Mouse (Mus musculus) embryonic fibroblast, embryonic 13.5 days (primary cell): ENCODE measurements around the gene Pkn1. TPM values are rescaled to one million over a fixed set of nuclear protein-coding genes. Genes with fewer than 3 reads are reported as not detected.
A peak's percentile ranks its signal among the peaks of the same experiment; 100 is the strongest.

Experiments used
- H3K27ac ChIP-seq: 2 replicates; pipeline ENCODE4 v1.5.1; 2012; ENCODE audit warnings: low read length, control low read depth, inconsistent platforms; ENCODE audit not compliant: insufficient read depth
- H3K4me1 ChIP-seq: 2 replicates; pipeline ENCODE4 v1.6.1; 2011; ENCODE audit warnings: low read length; ENCODE audit not compliant: control insufficient read depth, insufficient read depth
- H3K4me3 ChIP-seq: 2 replicates; pipeline ENCODE4 v1.5.1; 2011; ENCODE audit warnings: mild to moderate bottlenecking, control low read depth, low read length; ENCODE audit not compliant: insufficient read depth
- CTCF ChIP-seq: IDR thresholded peaks from 2 replicates; pipeline ENCODE4 v1.5.1; 2011; ENCODE audit warnings: mild to moderate bottlenecking, control low read depth, low read length, moderate library complexity, borderline replicate concordance; ENCODE audit not compliant: insufficient read depth
- POLR2A ChIP-seq: IDR thresholded peaks from 2 replicates; pipeline ENCODE4 v1.6.1; 2011; ENCODE audit warnings: low read depth, mild to moderate bottlenecking, control low read depth, low read length, moderate library complexity
- polyA plus RNA-seq: library from polyadenylated mRNA; stranded (reverse); fragments of >200 nt; gene quantifications from 2 replicates; pipeline ENCODE4 v1.2.4, GENCODE M21; 2011; ENCODE audit warnings: low read depth; ENCODE audit not compliant: missing spikeins, insufficient read length

Gene Pkn1
- polyA plus RNA-seq, 1 experiment, result 40.2 TPM

DNA sequence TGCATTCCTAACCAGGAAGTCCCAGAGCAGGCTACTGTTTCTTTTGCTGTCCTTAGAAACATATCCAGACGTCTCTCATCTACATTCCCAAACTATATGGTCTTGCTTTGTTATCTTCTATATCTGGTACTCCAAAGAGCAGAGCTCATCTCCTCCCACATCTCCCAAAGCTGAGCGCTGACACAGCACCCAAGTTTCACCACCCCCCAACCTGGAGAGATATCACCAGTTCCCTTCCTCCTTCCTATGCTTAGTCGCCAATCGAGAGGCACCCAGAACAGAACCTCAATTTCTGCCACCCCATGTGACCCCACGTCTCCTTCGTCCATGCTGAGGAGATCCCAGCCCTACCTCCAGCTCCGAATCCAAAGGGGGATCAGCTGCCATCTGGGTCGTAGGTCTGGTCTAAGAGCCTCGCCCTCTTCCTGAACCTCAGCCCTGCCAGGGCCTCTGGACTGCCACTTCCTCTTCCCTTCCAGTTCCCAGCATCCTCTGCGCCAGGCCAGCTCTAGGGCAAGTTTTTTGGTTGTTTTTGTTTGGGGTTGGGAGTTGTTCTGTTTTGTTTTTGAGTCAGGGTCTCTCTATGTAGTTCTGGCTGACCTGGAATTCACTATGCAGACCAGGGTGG, 5.3 kb downstream of the Pkn1 start:
- H3K4me1 ChIP-seq, result no peaks in the 10 kb centered on the region
- H3K27ac ChIP-seq, result no peak overlapping the region
- H3K4me3 ChIP-seq, result no peak overlapping the region
- no peak for TF ChIP-seq POLR2A
- TF ChIP-seq CTCF, result no peak

DNA sequence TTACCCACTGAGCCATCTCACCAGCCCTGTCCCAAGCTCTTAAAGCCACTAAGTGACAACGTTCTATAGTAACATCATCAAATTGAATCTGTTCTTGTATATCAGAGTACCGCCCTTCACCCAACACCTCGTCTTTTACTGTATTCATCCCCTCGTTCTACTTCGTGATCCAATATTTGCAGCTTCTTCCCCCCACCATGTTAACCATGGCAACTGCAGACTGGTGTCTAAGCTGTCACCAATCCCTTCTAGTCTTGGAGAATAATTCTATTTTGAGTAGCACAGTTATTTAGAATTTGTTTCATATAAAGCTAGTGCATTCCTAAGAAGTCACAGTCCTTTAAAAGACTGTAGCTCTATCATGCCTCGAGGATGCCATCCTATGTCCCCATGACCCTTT, 9.7 kb downstream of the Pkn1 start:
- Histone ChIP-seq H3K4me3 (no peak overlapping the region), H3K27ac (no peak overlapping the region), H3K4me1 (no peaks in the 10 kb centered on the region)
- TF ChIP-seq POLR2A (no peak), CTCF (no peak)

DNA sequence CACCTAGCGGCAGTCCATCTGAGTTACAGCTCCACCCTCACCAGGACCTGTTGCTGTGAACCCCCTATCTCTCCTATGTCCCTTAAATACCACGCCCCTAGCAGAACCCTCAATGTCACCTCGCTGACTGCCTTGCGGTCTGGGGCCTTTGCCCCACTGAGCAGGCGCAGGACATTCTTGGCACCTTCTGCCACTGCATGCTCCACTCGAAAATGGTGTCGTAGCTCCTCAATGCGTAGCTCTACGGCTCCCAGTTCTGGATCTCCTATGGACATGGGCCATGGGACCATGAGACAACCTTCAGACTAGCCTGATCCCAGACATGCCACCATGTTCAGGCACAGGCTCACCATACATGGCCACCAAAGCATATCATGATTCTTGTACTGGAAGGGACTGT, 14.5 kb downstream of the Pkn1 start:
- Histone ChIP-seq H3K27ac (no peak overlapping the region), H3K4me3 (no peak overlapping the region), H3K4me1 (no peaks in the 10 kb centered on the region)
- TF ChIP-seq CTCF (no peak), POLR2A (no peak)

DNA sequence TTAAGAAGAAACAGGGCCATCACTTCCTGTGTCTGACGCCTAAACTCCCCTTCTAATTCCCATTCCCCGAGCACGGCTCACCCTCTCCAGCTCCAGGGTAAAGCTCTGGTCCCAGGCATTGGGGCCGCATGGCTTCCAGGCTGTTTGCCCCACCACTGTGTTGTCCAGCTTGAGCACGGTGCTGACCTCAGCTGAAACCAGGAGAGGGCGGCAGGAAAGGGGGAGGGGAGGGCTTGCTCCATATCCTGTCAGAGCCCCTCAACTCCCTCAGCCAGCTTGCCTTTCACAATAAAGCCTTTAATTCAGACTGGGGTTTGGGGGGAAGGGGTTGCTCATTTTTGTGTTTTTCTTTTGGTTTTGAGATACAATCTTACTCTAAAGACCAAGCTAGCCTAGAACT, 17.9 kb downstream of the Pkn1 start:
- H3K4me3 ChIP-seq, result no peak overlapping the region
- TF ChIP-seq POLR2A (no peak), CTCF (no peak)
- H3K27ac ChIP-seq, result no peak overlapping the region
- no peaks in the 10 kb centered on the region for H3K4me1 ChIP-seq

DNA sequence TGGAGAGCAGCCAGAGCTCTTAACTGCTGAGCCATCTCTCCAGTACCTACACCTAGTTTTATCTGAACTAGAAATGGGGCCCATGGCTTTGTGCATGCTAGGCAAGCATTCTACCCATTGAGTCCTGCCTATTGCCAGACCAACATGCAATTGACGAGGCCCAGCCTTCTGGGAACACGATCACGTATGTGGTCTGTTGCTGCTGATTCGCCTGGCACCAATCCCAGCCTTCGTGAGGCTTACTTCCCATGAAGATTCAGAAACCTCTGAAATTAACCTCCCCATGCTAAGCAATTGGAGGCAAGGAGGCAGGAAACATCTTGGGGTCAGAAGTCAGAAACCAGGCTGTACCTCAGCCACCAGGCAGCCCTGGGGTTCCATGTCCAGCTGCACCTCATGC, 18.4 kb downstream of the Pkn1 start:
- no peak overlapping the region for H3K27ac ChIP-seq
- H3K4me1 ChIP-seq, result no peaks in the 10 kb centered on the region
- no peak for TF ChIP-seq CTCF
- no peak for TF ChIP-seq POLR2A
- H3K4me3 ChIP-seq, result no peak overlapping the region

DNA sequence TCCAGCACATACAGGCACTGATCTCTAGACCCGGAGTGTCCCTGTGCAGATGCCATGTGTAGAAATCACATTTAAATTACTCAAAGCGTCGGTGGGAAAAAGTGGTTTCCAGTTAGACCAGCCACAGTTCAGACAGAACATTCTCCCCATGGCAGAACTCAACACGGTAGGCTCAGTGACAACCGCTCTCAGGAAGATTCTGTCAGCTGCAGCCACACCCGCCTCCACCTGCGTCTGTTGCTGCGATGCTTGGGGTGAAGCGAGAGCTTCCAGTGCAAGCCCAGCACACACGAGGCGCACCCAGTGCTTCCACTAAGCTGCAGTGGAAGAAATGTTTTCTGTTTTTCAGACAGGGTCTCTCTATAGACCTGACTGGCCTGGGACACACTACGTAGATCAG, 19.1 kb downstream of the Pkn1 start:
- Histone ChIP-seq H3K4me1 (no peaks in the 10 kb centered on the region), H3K27ac (no peak overlapping the region), H3K4me3 (no peak overlapping the region)
- no peak for TF ChIP-seq POLR2A
- no peak for TF ChIP-seq CTCF

DNA sequence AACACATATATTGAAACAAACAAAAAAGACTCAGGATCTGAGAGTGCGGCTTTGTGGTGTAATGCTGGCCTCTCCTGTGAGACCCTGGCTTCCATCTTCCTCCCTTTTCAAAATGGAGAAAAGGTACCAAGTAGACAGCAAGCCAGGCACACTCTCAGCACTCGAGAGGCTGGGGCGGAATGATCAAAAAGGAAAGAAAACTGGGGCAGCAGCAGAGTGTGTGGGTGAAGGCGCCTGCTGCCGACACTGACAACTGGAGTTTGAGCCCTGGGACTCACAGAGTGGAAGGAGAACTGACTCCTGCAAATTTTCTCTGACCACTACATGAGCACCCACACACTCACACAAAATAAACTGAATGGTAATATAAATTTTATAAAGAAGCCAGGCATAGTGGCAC, 24.5 kb downstream of the Pkn1 start:
- Histone ChIP-seq H3K4me3 (no peak overlapping the region), H3K27ac (no peak overlapping the region), H3K4me1 (no peaks in the 10 kb centered on the region)
- TF ChIP-seq CTCF, result no peak
- no peak for TF ChIP-seq POLR2A

DNA sequence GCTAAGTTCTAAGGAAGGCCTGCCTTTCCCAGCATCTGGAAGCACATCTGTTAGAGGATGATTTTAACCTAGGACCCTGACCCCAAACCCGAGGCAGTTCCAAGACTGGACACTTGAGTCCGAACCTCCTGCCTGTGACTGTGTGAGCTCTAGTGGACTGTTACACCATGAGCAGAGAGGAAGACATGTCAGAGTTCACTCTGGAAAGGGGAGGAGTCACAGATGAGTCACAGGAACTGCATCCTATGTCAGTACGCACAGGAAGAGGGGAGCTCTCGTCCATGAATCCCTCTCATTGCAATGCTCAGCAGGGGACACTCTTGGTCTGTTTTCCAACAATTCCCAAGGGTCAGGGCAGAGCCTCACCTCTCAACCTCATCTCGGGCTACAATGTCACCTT, 26.0 kb downstream of the Pkn1 start:
- Histone ChIP-seq H3K4me3 (no peak overlapping the region), H3K27ac (no peak overlapping the region)
- no peak for TF ChIP-seq POLR2A
- no peak for TF ChIP-seq CTCF

DNA sequence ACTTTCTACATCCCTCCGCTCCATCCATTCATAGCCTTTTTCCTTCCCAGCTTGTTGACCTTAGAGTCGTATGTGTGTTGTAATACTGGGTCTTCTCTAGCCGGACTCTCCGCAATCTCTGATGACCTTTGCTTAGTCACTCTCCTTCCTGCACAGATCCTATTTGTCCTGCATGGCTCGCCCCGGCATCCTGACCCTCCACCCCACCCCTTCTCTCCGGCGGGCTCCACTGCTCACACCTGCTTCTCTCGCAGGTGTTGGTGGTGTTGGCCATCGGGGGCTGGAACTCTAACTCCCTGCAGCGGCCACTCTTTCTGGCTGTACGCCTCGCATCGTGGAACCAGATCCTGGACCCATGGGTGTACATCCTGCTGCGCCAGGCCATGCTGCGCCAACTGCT, 30.0 kb downstream of the Pkn1 start:
- Histone ChIP-seq H3K4me1 (peaks cover 4% of the 10 kb centered on the region), H3K27ac (no peak overlapping the region), H3K4me3 (no peak overlapping the region)
- TF ChIP-seq CTCF (no peak), POLR2A (no peak)

More for the DNA sequence above, 26.0 kb downstream of the Pkn1 start:
- H3K4me1 ChIP-seq, result no peaks in the 10 kb centered on the region

DNA sequence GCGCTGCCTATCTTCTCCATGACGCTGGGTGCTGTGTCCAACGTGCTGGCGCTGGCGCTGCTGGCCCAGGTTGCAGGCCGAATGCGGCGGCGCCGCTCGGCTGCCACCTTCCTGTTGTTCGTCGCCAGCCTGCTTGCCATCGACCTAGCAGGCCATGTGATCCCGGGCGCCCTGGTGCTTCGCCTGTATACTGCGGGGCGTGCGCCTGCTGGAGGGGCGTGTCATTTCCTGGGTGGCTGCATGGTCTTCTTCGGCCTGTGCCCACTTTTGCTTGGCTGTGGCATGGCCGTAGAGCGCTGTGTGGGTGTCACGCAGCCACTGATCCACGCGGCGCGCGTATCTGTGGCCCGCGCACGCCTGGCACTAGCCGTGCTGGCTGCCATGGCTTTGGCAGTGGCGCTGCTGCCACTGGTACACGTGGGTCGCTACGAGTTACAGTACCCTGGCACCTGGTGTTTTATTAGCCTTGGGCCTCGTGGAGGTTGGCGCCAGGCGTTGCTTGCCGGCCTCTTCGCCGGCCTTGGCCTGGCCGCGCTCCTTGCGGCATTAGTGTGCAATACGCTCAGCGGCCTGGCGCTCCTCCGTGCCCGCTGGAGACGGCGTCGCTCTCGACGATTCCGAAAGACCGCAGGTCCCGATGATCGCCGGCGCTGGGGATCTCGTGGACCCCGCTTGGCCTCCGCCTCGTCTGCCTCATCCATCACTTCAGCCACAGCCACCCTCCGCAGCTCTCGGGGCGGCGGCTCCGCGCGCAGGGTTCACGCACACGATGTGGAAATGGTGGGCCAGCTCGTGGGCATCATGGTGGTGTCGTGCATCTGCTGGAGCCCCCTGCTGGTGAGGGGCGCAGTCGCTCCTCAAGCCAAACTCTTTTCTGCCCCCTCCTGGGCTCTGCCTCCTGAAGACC, 30.7 kb downstream of the Pkn1 start:
- Histone ChIP-seq H3K4me3 (no peak overlapping the region), H3K27ac (no peak overlapping the region), H3K4me1 (peaks cover 4% of the 10 kb centered on the region)
- TF ChIP-seq POLR2A, result no peak
- TF ChIP-seq CTCF, result peak; percentile 84
